In genomic region chr12:112571064-112571463, GRCm38 (mm10) we compare ENCODE assay signal across 19 mouse cellular contexts. TPM values are rescaled to one million over a fixed set of nuclear protein-coding genes. Genes with fewer than 3 reads are reported as not detected.
DNase-seq lines count a peak whose midpoint lies in the region; ATAC-seq and TF ChIP-seq lines count a peak whose summit lies in the region.
"Had no signal": no experiment of that assay in that cellular context is flagged by ENCODE, and none has a peak within 500 bp of the region (broad histone marks: within the 10 kb centered on the region; RNA-seq: fewer than 3 reads in every experiment).

No protein-coding gene starts in this region.

- H3K27ac ChIP-seq in hindbrain, postnatal 0 days = no peak overlapping the region
- no peak overlapping the region for H3K27ac ChIP-seq in hindbrain, embryonic 12.5 days
- H3K27ac ChIP-seq in small intestine, adult 2 months (ENCODE audit: insufficient read depth, low read depth, low read length) = no peak overlapping the region
- H3K27ac ChIP-seq: embryonic facial prominence, embryonic 13.5 days; forebrain, embryonic 10.5 days; limb, embryonic 15.5 days; neural tube, embryonic 13.5 days had no signal

- H3K36me3 ChIP-seq in hindbrain, postnatal 0 days (ENCODE audit: insufficient read depth, low read length) = no peaks in the 10 kb centered on the region
- H3K36me3 ChIP-seq in hindbrain, embryonic 12.5 days = no peaks in the 10 kb centered on the region
- no peaks in the 10 kb centered on the region for H3K36me3 ChIP-seq in small intestine, adult 2 months (ENCODE audit: control insufficient read depth, insufficient read depth, low read length)
- H3K36me3 ChIP-seq: embryonic facial prominence, embryonic 13.5 days; forebrain, embryonic 10.5 days; limb, embryonic 15.5 days; neural tube, embryonic 13.5 days had no signal

- H3K4me1 ChIP-seq in hindbrain, postnatal 0 days (ENCODE audit: insufficient read depth, low read length) = no peaks in the 10 kb centered on the region
- peaks cover 2% of the 10 kb centered on the region for H3K4me1 ChIP-seq in hindbrain, embryonic 12.5 days
- no peaks in the 10 kb centered on the region for H3K4me1 ChIP-seq in lung, adult 2 months (ENCODE audit: control insufficient read depth, insufficient read depth, low read length)
- H3K4me1 ChIP-seq in small intestine, adult 2 months (ENCODE audit: control insufficient read depth, insufficient read depth, insufficient read length, low read length) = peaks cover 4% of the 10 kb centered on the region

- no peak overlapping the region for H3K4me3 ChIP-seq in hindbrain, postnatal 0 days (ENCODE audit: low read length)
- H3K4me3 ChIP-seq in hindbrain, embryonic 12.5 days = no peak overlapping the region
- H3K4me3 ChIP-seq in lung, adult 2 months (replicated peaks; ENCODE audit: extremely low read depth, low read depth, low read length) = no peak overlapping the region
- H3K4me3 ChIP-seq in small intestine, adult 2 months (ENCODE audit: low read depth, low read length) = no peak overlapping the region
- H3K4me3 ChIP-seq: embryonic facial prominence, embryonic 13.5 days; forebrain, embryonic 10.5 days; limb, embryonic 15.5 days; neural tube, embryonic 13.5 days had no signal

- WGBS in hindbrain, postnatal 0 days = 71% methylated on average over 6 of the region's 6 CpGs
- WGBS in hindbrain, embryonic 12.5 days = 65% methylated on average over 6 of the region's 6 CpGs
- 63% methylated on average over 6 of the region's 6 CpGs for whole genome bisulfite sequencing in lung, adult 2 months
- 66% methylated on average over 6 of the region's 6 CpGs for WGBS in small intestine, adult 2 months

- TF ChIP-seq POLR2A in lung, adult 2 months (IDR thresholded peaks at IDR 0.05; ENCODE audit: borderline replicate concordance, extremely low read depth, low read depth, low read length) = no peak
- TF ChIP-seq POLR2A in small intestine, adult 2 months (IDR thresholded peaks at IDR 0.05; ENCODE audit: low read depth, low read length) = no peak

- no peaks in the 10 kb centered on the region for H3K27me3 ChIP-seq in hindbrain, postnatal 0 days (ENCODE audit: insufficient read depth, low read length)
- H3K27me3 ChIP-seq in hindbrain, embryonic 12.5 days = peaks cover 4% of the 10 kb centered on the region; the same call in 1 of the 2 replicates
- no peaks in the 10 kb centered on the region for H3K27me3 ChIP-seq in small intestine, adult 2 months (ENCODE audit: control insufficient read depth, insufficient read depth, low read length)
- H3K27me3 ChIP-seq: embryonic facial prominence, embryonic 13.5 days; limb, embryonic 15.5 days; neural tube, embryonic 13.5 days had no signal

- no peak overlapping the region for H3K4me2 ChIP-seq in hindbrain, postnatal 0 days (ENCODE audit: low read depth, low read length)
- no peak overlapping the region for H3K4me2 ChIP-seq in hindbrain, embryonic 12.5 days (replicated peaks)
- H3K4me2 ChIP-seq: embryonic facial prominence, embryonic 13.5 days; limb, embryonic 15.5 days; neural tube, embryonic 13.5 days had no signal

- H3K9ac ChIP-seq in hindbrain, postnatal 0 days (replicated peaks; ENCODE audit: low read length) = no peak overlapping the region
- H3K9ac ChIP-seq in hindbrain, embryonic 12.5 days = no peak overlapping the region
- H3K9ac ChIP-seq: embryonic facial prominence, embryonic 13.5 days; limb, embryonic 15.5 days; neural tube, embryonic 13.5 days had no signal

- no peaks in the 10 kb centered on the region for H3K9me3 ChIP-seq in hindbrain, postnatal 0 days (ENCODE audit: low read length)
- H3K9me3 ChIP-seq in hindbrain, embryonic 12.5 days (replicated peaks) = no peaks in the 10 kb centered on the region
- H3K9me3 ChIP-seq: embryonic facial prominence, embryonic 13.5 days; forebrain, embryonic 10.5 days; limb, embryonic 15.5 days; neural tube, embryonic 13.5 days had no signal

- DNase-seq in hindbrain, postnatal 0 days (ENCODE audit: low spot score) = no peak
- DNase-seq in lung, adult 2 months = no peak
- no peak for DNase-seq in lung, adult 18-20 months
- DNase-seq in NIH3T3 (ENCODE audit: low read depth) = peak; percentile 49
- no peak for DNase-seq in spleen, postnatal 4 days (ENCODE audit: low spot score in 2 of 2)
- no peak for DNase-seq in left cerebral cortex, postnatal 36 days (ENCODE audit: low spot score in 2 of 2)
- DNase-seq: adrenal gland, postnatal 36 days; cerebellum, postnatal 36 days; heart, adult 18-20 months; heart, postnatal 36 days; kidney, postnatal 25 days; retina, postnatal 1 day had no signal

- no peak for ATAC-seq in hindbrain, postnatal 0 days
- ATAC-seq in hindbrain, embryonic 12.5 days (ENCODE audit: low FRiP score) = no peak
- ATAC-seq: inflammation-experienced regulatory T-cells, adult 6 months had no signal

- TF ChIP-seq CTCF in hindbrain, postnatal 0 days (IDR thresholded peaks at IDR 0.05; ENCODE audit: low read depth) = peak; percentile 43; the same call in 1 of the 2 replicates
- TF ChIP-seq CTCF in lung, adult 2 months (IDR thresholded peaks at IDR 0.05; ENCODE audit: insufficient read depth, low read length) = 0 out of 2 replicates have a peak, but pooled peaks have one; percentile 6
- peak; percentile 18; the same call in 1 of the 2 replicates for TF ChIP-seq CTCF in small intestine, adult 2 months (IDR thresholded peaks at IDR 0.05; ENCODE audit: extremely low read depth, insufficient read length, insufficient replicate concordance, low read depth, low read length)

- intact Hi-C loops in left cerebral cortex, postnatal 36 days (cut with DNase I) = no loop called here

RNA-seq across cellular contexts. Expression of gene Inf2, which starts 17.5 kb away (rescaled TPM):
- 5.9 and 6.3 TPM in 2 replicates for total RNA-seq in hindbrain, postnatal 0 days (2014; rRNA removed)
- polyA plus RNA-seq in hindbrain, postnatal 0 days (2015; fragmentation: Nextera tagmentation; extraction: Ambion mirVana) = 0.96 and 1.4 TPM in 2 replicates
- 1.5 and 2.1 TPM in 2 replicates for polyA plus RNA-seq in hindbrain, embryonic 12.5 days (2016; fragmentation: Nextera tagmentation; extraction: Ambion mirVana)
- 28.0 and 33.6 TPM in 2 replicates for polyA plus RNA-seq in lung, adult 2 months (2012; rRNA removed)
- 6.6 and 11.0 TPM in 2 replicates for polyA plus RNA-seq in small intestine, adult 2 months (2012; rRNA removed)
- 100 to 1,000 TPM; 128 to 143 TPM for total RNA-seq in left cerebral cortex, postnatal 36 days (2021)

RNA-seq across cellular contexts. Expression of gene Adssl1, which starts 48.8 kb away (rescaled TPM):
- total RNA-seq in hindbrain, postnatal 0 days (2014; rRNA removed) = 2.6 and 7.5 TPM in 2 replicates
- 8.4 and 9.2 TPM in 2 replicates for polyA plus RNA-seq in hindbrain, postnatal 0 days (2015; fragmentation: Nextera tagmentation; extraction: Ambion mirVana)
- polyA plus RNA-seq in hindbrain, embryonic 12.5 days (2016; fragmentation: Nextera tagmentation; extraction: Ambion mirVana) = 3.3 and 5.0 TPM in 2 replicates
- polyA plus RNA-seq in lung, adult 2 months (2012; rRNA removed) = 33.3 and 39.0 TPM in 2 replicates
- polyA plus RNA-seq in small intestine, adult 2 months (2012; rRNA removed) = 4.3 and 5.6 TPM in 2 replicates
- 10 to 100 TPM; 14.3 to 25.8 TPM for total RNA-seq in left cerebral cortex, postnatal 36 days (2021)

RNA-seq across cellular contexts. Expression of gene Tmem179, which starts 54.5 kb away (rescaled TPM):
- 134 and 141 TPM in 2 replicates for total RNA-seq in hindbrain, postnatal 0 days (2014; rRNA removed)
- polyA plus RNA-seq in hindbrain, postnatal 0 days (2015; fragmentation: Nextera tagmentation; extraction: Ambion mirVana) = 94.1 and 96.2 TPM in 2 replicates
- polyA plus RNA-seq in hindbrain, embryonic 12.5 days (2016; fragmentation: Nextera tagmentation; extraction: Ambion mirVana) = 14.6 and 16.1 TPM in 2 replicates
- 0.09 TPM in 1 of 2 replicates, not detected in the other for polyA plus RNA-seq in lung, adult 2 months (2012; rRNA removed)
- polyA plus RNA-seq in small intestine, adult 2 months (2012; rRNA removed) = 0.53 and 0.91 TPM in 2 replicates
- total RNA-seq in left cerebral cortex, postnatal 36 days (2021) = 100 to 1,000 TPM; 120 to 140 TPM
- total RNA-seq: heart, postnatal 36 days had no signal
- polyA plus RNA-seq: inflammation-experienced regulatory T-cells, adult 6 months had no signal
